Mouse (Mus musculus) large intestine, adult 2 months (tissue): ENCODE measurements at regions not wholly inside any gene's neighbourhood (a gene's known extent, or its start where the extent isn't known, plus 50 kb on each side); places are given as distances from the start of the nearest gene placed in this dataset.

Experiments
- DNase-seq: peaks from one replicate; pipeline ENCODE4 v3.0.0-alpha.2; 2012; ENCODE audit warnings: low read depth, low spot score
- WGBS: fragments of 180-500 bp; shearing (Covaris S2); methylation state at CpG from one replicate; pipeline ENCODE4 v1.1.7; 2018; 5-methylcytosine and 5-hydroxymethylcytosine counted together

DNA sequence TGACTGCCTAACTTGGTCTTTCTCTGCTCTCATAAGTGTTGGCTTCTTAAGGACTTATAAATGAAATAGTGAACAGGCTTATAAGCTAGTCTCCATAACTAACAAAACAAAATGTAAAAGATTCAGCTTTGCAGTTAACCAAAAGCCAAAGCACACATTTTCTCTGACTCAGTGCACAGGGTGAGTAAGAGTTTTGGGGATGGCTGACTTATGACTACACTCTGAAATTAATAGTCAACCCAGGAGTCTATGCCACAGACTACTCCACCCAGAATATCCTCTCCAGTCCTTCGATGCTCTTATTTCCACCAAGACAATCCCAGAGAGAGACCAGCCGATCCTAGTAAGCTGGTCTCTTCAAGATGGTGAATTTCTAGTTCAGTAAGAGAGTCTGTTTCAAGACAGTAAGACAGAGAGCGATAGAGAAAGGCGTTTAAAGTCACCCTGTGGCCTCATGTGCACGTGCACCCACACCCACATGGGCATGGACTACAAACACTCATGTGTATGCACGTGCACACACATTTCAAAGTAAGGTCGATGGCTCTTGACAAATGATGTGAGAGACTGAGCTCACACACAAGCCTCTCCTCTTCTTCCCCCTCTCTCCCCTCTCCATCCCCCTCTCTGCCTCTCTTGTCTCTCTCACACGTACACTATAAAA lies 351.2 kb upstream of the Pmfbp1 start:
- WGBS = 82% methylated on average over 8 of the region's 8 CpGs
- no peak for DNase-seq

DNA sequence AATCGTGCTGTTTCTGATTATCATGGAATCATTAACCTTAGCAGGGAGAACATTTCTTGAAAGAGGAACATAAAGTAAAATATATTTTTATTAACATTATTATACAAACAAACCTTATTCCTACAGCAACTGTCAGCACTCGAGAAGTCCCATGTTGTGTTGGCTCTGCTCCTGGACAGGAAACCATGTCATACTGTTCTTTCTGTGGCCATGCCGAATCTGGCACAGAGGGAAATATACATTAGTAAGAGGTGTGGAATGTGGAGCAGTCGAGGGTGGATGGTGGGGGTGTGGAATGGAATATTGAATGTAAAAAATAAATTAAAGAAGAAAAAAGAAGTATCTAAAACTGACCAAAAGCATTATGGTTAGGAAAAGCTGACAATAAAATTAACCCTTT lies 342.1 kb upstream of the Pmfbp1 start:
- 64% methylated on average over 4 of the region's 4 CpGs for WGBS

DNA sequence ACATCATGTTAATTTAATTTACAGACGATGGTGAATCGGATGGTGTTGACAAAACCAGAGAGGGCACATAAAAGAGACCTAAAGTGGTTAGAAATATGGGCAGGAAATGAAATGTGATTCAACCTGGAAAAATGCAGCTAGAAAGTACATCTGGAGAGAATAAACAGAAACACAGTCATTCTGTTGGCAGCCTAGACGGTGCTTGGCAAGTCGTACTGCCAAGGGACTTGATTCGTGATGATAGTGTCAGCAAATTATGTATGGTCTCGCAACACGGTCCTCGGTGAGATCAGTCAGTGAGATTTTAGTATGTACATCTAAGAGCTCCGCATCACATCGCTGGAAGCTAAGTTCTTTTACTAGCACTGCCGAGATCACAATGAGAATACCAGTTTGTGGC lies 338.3 kb upstream of the Pmfbp1 start:
- DNase-seq = no peak
- 69% methylated on average over 11 of the region's 11 CpGs for WGBS

More for the DNA sequence above, 342.1 kb upstream of the Pmfbp1 start:
- no peak for DNase-seq

DNA sequence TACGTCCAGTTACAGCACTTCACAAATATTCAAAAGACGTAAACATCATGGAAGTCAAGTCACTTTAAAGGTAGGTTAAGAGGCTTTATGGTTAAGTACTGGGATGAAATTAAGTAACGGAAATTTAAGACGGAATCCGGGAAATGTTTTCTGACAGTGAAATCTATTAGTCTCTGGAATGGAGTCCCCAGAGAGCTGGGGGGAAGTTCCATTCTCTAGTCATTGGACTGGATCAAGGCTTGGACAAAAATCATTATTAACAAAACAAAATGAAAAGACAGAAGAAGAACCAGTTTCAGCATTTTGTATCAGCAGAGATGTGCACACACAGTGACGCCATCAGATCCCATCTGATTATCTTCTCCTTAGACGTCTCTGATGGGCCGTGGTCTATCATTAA lies 337.8 kb upstream of the Pmfbp1 start:
- 85% methylated on average over 8 of the region's 8 CpGs for WGBS

DNA sequence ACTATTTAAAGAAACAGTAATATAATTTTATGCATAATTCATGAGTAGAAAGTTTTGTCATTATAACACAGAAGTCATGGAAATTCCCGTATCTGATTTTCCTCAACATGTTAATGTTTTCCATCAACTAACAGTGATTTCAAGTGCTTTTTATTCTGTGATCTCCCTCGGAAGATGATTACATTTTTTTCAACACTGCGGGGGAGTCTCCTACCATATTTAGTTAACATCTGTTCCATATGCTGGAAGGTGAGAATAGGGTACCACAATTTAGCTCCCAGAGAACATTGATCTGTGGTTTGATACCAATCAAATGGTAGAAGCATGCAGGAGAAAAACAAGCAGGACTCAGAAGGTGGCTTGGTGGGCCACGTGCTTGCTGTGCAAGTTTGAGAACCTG lies 321.1 kb upstream of the Pmfbp1 start:
- WGBS = 83% methylated on average over 4 of the region's 4 CpGs
- no peak for DNase-seq

More for the DNA sequence above, 337.8 kb upstream of the Pmfbp1 start:
- DNase-seq = no peak

DNA sequence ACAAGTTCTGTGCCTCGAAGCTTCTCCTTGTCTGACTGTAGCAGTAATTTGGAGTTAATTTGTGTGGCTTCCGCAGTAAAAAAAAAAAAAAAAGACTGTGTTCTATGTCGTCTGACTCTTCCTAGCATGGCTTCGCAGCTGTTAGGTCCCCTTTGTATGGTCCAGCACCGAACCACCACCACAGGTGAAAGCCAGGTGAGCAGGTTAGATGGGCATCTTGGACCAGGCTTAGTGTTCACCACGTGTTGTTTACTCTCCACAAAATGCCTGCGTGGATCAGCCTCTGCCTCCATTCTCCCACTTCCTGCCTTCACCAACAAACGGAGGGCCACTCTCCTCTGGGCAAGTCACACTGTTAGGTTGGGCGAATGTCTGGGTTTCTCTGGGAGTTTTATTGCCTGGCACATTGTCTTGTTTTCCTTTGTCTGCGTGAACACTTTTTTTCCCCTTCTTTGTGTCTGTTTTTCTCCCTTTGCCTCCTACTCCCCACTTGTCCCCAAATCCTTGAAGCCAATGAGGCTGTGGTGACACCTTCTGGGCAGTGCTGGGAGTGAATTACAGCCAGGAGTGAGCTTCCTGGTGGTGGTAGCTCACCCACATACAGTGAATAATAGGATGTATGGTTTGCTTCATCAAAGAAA lies 308.1 kb upstream of the Pmfbp1 start:
- 11% methylated on average over 10 of the region's 10 CpGs for WGBS
- peak; percentile 7 for DNase-seq

DNA sequence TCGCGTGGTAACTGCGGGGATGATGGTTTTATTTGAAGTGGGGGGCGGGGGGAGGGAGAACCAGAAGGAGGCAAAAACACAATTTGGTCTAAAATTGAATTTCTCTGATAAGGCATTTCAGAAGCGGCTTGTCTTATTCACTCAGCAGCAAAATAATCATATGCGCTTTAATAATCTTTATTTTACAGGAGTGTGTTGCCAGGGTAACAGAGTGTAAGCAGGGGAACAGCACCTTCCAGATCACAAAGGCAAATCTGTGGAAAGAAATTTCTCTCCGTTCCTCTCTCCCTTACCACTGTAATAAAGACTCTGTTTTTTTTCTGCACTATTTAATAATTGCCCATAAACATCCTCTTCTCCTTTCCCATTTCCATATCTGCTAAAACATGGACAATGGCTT lies 306.2 kb upstream of the Pmfbp1 start:
- WGBS = 57% methylated on average over 7 of the region's 7 CpGs

DNA sequence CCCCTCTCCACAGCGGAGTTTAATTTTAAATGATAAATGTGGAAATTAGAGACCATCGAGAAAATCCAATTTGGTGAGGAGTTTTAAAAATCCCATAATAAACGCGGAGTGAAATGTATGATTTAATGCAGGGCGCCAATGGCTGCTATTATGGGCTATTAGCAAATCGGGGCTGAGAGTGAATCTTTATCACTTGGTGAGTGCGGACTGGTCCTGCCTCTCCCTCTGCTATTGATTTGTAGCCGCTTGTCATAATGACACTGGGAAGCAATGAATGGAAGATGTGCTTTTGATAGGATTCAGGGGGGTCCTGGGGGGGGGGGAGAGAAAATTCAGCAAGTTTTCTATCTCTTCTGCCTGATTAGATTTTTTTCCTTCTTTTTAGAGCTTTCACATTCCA lies 279.6 kb upstream of the Pmfbp1 start:
- WGBS = 80% methylated on average over 8 of the region's 8 CpGs

More for the DNA sequence above, 306.2 kb upstream of the Pmfbp1 start:
- no peak for DNase-seq

DNA sequence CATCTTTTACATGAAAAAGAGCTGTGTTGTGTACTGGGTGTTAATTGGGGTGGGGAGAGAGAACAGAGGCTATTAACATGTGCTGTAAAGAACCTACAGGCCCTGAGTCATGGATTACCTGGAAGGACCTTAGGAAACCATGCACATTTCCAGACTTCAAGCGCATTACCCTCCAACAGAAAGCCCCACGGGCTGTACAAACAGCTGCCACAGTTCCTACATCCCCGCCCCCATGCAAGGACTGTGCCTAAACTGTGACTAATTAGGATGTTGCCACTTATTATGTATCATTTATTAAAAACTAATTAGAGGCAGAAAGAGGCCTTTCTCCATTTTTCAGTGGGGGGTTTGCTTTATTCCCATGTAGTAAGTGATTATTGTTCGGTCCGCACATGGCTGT lies 277.5 kb upstream of the Pmfbp1 start:
- DNase-seq = no peak
- 84% methylated on average over 5 of the region's 5 CpGs for WGBS

More for the DNA sequence above, 279.6 kb upstream of the Pmfbp1 start:
- DNase-seq = no peak

DNA sequence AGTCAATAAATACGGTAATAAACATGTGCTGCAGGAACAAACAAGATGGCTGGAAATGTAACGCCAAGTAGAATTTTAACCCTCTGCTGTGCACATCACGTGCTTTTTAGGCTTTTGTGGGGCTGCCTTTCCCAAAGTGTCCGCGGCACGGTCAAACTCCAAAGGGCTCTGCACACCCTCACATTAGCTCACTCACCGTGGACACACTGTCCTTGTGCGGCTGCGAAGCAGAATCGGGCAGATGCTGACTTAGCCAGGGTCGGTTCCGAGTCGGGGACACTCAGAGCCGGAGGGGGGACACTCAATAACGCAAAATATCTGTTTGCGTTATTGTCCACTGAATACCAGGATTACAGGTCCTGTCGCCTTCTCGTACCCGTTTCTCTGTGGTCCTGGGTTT lies 276.5 kb upstream of the Pmfbp1 start:
- WGBS = 93% methylated on average over 19 of the region's 19 CpGs
- no peak for DNase-seq

DNA sequence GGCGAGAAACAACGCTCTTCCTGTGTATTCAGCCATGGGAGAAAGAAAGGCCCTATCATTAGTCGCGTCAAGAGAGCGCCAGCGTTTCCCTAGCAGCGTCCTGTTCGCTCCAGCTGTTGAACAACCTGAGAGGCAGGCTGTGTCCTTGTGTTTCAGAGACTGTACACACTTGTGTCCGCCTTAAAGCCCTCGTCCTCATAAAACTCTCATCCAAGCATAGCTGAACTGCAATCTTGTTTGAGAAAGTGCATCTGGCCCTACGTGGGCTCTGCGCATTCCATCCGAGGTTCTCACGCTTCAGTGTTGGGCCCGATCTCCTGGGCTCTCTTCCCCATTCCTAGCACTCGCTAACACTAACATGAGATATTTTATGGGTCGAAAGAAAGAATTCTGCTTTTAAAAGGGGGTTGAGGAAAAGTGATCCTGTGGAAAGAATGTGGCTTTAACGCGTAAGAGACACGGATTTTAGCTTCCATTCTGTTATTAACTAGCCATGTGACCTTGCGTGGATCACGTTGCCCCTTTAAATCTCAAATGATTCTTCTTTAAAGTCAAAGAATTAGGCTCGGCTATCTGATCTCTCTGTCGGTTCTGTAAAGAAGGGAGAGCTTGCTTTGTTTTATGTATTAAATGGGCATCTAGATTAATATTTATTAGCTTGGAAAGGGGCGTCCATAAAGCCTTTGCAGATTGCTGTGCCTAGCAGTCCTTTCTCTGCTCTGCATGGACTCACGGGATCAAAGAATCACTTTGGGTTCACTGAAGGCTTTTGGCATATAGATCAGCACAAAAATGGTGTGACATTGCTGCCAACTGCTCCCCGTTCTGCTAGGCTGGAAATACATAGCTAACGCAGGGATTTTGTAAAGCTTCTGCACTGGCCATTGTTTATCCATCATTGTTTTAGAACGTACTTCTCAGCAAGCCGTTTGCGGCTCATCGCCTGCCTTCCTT lies 261.3 kb upstream of the Pmfbp1 start:
- no peak for DNase-seq
- 58% methylated on average over 32 of the region's 32 CpGs for WGBS

DNA sequence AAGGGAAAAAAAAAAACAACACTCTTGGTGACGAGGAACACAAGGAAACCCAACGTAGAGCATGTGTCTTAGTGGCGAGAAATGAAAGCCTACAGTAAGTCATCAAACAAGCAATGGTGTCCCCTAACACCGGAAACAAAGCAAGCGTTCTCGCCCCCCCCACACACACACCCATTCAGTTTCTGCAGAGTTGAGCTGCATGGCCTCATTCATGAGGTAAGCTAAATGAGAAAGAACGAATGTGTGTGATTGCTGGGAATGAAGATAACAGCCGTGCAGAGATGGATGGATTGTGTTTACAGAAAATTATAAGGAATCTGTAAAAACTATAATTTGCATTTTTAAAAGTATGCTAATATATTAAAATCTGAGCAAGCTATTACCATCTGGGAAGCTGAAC lies 248.3 kb upstream of the Pmfbp1 start:
- DNase-seq = no peak
- WGBS = 75% methylated on average over 8 of the region's 8 CpGs

DNA sequence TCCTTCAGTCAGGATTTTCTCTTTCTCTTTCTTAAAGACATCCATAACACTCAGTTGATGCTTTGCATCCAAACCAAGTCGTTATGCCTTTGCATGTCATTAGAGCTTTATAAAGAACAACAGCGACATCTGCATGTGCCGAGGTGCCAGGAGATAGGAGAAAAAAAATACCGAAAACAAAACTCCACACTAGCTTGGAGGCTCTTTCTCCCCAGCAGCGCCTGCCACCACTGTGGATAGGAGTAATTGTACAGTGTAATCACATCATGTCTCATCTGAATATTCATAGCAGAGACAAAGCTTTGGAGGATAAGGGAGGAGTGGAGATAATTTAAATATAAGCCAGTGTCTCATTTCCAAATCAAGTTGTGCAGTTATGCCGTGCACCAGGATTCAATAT lies 246.0 kb upstream of the Pmfbp1 start:
- 80% methylated on average over 6 of the region's 6 CpGs for WGBS
- DNase-seq = no peak

DNA sequence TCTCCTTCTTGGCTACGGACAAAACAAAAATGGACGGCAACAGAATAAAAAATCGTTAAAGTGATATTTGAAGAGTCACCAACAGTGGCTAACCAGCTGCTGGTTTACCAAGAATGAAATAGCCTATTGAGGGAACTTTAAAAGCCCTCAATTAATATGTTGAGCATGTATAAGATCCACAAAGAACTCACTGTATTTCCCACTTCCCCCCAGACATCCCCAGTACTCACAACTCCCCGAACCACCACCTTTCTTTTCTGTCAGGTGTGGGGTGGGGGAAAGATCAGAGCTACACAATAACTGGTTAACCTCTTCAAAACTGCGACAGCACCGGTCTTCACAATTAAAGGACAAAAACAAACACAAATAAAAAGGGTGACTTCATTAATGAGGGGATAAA lies 245.5 kb upstream of the Pmfbp1 start:
- WGBS = 73% methylated on average over 6 of the region's 6 CpGs
- DNase-seq = no peak

DNA sequence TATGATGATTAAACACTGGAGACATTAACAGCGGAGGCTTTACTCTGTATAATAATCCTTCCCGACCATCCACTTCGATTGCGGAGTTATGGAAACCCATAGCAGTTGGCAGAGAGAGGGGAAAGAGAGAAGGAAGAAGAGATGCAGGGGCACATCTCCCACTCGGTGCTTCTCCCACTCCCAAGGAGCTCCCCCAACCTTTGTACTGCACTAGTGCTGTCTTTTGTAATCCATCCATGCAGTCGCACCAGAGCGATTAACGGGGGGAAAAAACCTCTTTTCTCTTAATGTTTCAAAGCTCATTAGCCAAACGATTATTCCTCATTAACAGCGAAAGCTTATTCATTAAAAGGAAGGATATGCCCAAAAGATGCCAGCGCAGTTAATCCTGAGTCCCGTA lies 244.6 kb upstream of the Pmfbp1 start:
- WGBS = 87% methylated on average over 12 of the region's 12 CpGs
- DNase-seq = no peak

DNA sequence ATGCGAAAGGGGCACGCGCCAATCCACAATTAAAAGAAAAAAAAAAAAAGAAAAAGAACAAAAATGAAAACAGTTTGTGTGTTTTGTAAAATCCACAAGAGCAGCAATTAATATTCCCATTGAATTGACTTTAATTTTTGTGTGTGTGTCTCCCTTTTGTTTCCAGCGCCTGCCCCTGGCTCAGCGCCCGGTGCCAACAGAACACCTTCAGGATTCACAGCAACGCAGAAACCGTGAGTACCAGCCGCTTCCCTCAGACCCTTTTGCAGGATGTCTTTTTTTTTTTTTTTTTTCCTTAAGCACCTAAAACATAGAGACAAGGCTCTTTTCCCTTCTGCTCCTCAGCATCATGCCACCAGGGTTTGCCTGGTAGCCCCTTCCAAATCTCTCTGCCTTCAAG lies 244.1 kb upstream of the Pmfbp1 start:
- DNase-seq = no peak
- 87% methylated on average over 9 of the region's 9 CpGs for WGBS

DNA sequence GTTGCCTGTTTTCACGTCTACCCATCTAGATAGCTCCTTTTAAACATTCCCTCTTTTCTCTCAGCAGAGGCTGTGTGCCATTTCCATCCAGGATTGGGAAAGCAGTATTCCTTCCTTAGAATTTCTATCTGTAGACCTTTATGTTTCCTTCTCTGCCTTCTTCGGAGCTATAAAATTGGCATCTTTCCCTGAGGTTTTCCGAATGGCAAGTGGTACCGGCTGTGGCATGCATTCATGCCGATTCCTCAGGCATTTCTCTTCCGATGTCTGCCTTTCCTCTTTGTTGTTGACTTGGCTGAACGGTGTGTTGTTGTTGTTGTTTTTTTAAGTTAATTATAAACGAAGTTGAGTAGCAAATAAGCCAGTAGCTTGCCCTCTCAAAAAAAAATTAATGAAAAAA lies 243.3 kb upstream of the Pmfbp1 start:
- DNase-seq = no peak
- 80% methylated on average over 8 of the region's 8 CpGs for WGBS

DNA sequence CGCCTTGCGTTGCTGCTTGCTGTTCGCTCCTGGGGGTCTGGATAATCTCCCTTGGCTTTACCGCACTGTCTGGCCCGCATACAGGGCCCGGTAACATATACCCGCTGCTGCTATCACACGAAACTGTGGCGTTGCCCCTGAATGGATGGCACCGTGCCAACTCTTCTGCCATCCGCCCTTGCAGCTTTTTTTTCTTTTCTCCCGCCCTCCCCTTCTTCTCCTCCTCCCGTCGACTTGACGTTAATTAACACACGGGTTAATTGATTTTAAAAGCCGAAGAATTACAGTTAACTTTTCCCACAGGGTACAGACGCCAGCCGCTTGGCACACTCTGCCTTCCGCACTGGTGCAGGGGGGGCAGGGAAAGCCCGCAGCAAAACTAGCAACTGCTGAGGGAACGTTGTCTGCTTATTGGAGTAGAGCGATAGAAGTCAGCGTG lies 242.4 kb upstream of the Pmfbp1 start:
- no peak for DNase-seq
- WGBS = 78% methylated on average over 24 of the region's 24 CpGs

DNA sequence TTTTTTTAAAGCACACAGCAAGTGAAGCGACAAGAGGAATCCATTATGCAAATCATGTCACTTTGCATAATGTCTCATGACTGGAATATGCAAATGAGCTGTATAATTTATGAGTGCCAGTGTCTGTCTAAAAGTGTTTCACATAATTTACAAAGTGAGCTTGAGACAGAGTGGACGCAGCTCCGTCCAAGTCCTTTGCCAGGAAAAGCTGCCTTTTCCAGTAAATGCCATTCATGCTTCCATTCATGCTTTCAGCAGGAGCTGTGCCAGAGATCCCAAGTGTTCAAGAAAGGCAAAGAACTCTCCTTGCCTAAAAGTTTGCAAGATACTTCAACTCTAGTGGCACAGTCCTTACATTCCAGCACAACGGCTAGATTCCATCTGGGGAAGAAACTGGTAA lies 241.4 kb upstream of the Pmfbp1 start:
- DNase-seq = no peak
- WGBS = 72% methylated on average over 4 of the region's 4 CpGs

DNA sequence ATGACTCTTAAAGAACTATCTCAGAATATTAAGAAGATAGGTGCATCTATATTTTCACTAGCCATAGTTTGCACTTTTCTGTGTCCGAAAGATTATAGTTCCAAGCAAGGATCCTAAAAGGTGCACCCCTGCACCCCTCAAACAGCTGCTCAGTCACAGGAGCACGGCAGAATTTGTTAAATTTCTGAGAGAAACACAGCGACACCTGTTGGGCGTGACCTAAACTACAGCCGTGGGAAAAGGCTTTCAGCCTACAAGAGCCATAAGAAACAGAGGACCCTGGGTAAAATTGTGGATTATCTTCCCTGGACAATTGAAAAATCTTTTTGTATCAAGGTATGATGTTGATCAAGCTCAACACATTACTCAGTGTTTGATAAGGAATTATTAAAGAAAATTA lies 214.7 kb upstream of the Pmfbp1 start:
- no peak for DNase-seq
- WGBS = 18% methylated on average over 5 of the region's 5 CpGs

DNA sequence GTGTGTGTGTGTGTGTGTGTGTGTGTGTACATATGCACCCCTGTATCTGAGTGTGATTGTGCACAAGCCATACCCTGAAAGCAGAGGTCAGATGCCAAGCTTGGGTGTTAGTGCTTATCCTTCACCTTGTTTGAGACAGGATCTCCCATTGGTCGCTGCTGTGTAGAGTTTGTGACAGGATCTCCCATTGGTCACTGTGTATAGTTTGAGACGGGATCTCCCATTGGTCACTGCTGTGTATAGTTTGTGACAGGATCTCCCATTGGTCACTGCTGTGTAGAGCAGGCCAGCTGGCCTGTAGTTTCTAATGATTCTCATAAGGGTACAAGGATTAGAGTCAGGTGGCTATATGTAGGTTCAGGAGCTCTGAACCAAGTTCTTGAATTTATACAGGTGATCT lies 213.3 kb upstream of the Pmfbp1 start:
- 77% methylated on average over 2 of the region's 2 CpGs for WGBS

More for the DNA sequence above, 213.3 kb upstream of the Pmfbp1 start:
- no peak for DNase-seq
